Mouse (Mus musculus) ES-Bruce4 (cell line): ENCODE data around the gene Zfp354c. TPM values are rescaled to one million over a fixed set of nuclear protein-coding genes. Genes with fewer than 3 reads are reported as not detected.

Experiments used
- H3K27ac ChIP-seq: 2 replicates; pipeline ENCODE4 v1.5.1; 2012; ENCODE audit warnings: low read length, inconsistent platforms; ENCODE audit not compliant: insufficient read depth
- H3K27me3 ChIP-seq: 2 replicates; pipeline ENCODE4 v1.6.1; 2012; ENCODE audit warnings: mild to moderate bottlenecking, low read length, inconsistent platforms; ENCODE audit not compliant: control insufficient read depth, poor library complexity, insufficient read depth, severe bottlenecking
- H3K36me3 ChIP-seq: 2 replicates; pipeline ENCODE4 v1.6.1; 2012; ENCODE audit warnings: inconsistent platforms, mild to moderate bottlenecking, low read length, moderate library complexity; ENCODE audit not compliant: control insufficient read depth, poor library complexity, insufficient read depth, severe bottlenecking
- H3K4me1 ChIP-seq: one replicate; pipeline ENCODE4 v1.8.1; 2011; ENCODE audit warnings: low read length; ENCODE audit not compliant: control insufficient read depth, insufficient read depth
- H3K4me3 ChIP-seq: 2 replicates; pipeline ENCODE4 v1.5.1; 2011; ENCODE audit warnings: low read depth, mild to moderate bottlenecking, low read length
- H3K9ac ChIP-seq: 2 replicates; pipeline ENCODE4 v1.6.1; 2012; ENCODE audit warnings: low read depth, mild to moderate bottlenecking, inconsistent platforms; ENCODE audit not compliant: poor library complexity, severe bottlenecking
- H3K9me3 ChIP-seq: replicated peaks from 2 replicates; pipeline ENCODE4 v1.6.1; 2012; ENCODE audit warnings: mild to moderate bottlenecking, low read length, inconsistent platforms; ENCODE audit not compliant: control insufficient read depth, poor library complexity, insufficient read depth, severe bottlenecking
- CTCF ChIP-seq: IDR thresholded peaks from one replicate; pipeline ENCODE4 v1.8.1; 2011; ENCODE audit warnings: low read depth, low read length
- EP300 ChIP-seq: IDR thresholded peaks from 2 replicates; pipeline ENCODE4 v1.6.1; 2011; ENCODE audit warnings: low read depth, low read length; ENCODE audit not compliant: insufficient read depth
- POLR2A ChIP-seq: IDR thresholded peaks from one replicate; pipeline ENCODE4 v1.8.1; 2011; ENCODE audit warnings: low read length; ENCODE audit not compliant: insufficient read depth
- polyA plus RNA-seq: library from polyadenylated mRNA; stranded (reverse); fragments of >200 nt; gene quantifications from 2 replicates; pipeline ENCODE4 v1.2.4, GENCODE M21; 2011; ENCODE audit warnings: low read depth; ENCODE audit not compliant: missing spikeins, insufficient read depth, insufficient read length

Zfp354c gene
- polyA plus RNA-seq, 1 experiment = 13.8 TPM

DNA sequence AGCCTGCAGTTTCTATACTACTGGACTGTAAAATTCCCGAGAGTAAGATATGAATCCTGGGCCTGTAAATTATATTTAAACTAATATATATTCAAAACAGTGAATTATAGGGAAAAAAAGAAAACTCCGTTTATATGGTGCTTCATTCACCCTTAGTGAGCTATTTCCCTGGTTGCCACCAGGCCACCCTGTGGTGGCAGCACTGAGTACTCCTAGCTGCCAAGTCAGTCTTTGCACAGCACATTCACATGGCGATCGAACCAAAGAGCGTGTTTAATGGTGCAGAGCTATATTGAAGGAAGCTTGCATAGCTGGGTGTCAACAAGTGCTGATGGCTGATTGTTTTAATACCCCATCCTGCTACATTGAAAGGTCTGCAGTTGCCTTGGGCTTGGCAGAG is 19.5 kb upstream of the Zfp354c start:
- no peak overlapping the region for H3K27ac ChIP-seq

DNA sequence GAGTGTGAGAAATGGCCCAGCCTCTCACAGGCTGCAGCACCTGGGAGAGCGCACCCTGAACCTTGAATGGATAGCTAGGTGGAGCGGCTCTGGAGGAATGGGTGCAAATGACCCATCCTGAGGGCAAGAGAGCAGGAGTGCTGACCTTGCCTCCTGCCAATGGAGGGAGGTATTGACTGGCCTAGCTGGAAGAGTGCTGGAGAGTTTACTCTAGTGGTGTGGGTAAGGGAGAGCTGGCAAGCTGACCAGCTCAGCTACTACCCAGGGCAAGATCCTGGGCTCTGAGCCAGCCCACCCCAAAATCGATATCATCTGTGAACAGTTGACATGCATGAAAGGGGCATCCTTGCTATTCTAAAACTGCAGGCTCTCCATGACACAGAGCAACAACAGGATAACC is 18.4 kb upstream of the Zfp354c start:
- no peak overlapping the region for H3K27ac ChIP-seq
- no peaks in the 10 kb centered on the region for H3K9me3 ChIP-seq
- no peak overlapping the region for H3K9ac ChIP-seq
- no peaks in the 10 kb centered on the region for H3K36me3 ChIP-seq
- 0 out of 2 replicates have a peak, but pooled peaks cover under 1% of the 10 kb centered on the region for H3K27me3 ChIP-seq
- no peak for TF ChIP-seq CTCF
- TF ChIP-seq POLR2A = no peak
- TF ChIP-seq EP300 = no peak
- H3K4me1 ChIP-seq = no peaks in the 10 kb centered on the region
- no peak overlapping the region for H3K4me3 ChIP-seq

More for the DNA sequence above, 19.5 kb upstream of the Zfp354c start:
- Histone ChIP-seq H3K9ac (no peak overlapping the region), H3K27me3 (peaks cover 8% of the 10 kb centered on the region), H3K36me3 (no peaks in the 10 kb centered on the region), H3K9me3 (no peaks in the 10 kb centered on the region), H3K4me3 (no peak overlapping the region), H3K4me1 (peaks cover 1% of the 10 kb centered on the region)
- TF ChIP-seq CTCF = peak; percentile 53
- TF ChIP-seq POLR2A = no peak

DNA sequence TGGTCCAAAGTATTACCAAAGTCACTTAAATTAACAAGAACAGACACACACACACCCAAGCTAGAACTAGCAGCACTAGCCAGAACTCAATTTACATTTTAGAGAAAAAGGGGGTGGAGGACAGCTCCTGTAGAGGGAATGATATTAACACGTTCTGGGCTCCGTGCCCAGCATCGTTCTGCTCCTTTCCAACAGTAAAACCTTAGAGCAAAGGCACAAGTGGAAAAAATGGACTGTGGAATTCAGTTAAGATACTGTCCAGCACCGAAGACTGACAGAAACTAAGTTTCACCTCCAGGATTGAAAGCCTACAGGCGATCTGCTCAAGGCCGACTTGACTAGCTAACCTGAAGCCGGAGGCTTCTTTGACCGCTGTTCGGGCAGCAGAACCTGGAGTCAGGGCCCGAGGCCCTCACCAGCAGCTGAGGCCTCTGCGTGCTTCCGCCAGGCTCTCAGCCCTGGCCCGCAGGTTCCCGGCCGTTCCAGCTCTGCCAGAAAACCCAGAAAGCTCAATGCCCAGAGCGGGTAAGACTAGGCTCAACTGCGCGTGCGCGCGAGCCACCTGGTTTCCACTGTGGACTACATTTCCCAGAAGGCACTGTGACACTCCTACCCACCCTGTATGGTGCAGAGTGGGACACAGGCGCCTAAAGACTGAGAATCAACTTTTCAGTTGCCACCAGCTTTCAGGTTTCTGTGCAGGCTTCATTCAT is 13.7 kb upstream of the Zfp354c start, which contains the start of gene Zfp879:
Gene Zfp879, minus strand, starts transcription at position 530 of the 713 bp plus-strand sequence.
- Histone ChIP-seq H3K9me3 (no peaks in the 10 kb centered on the region), H3K4me3 (peak within 1 kb of the TSS; percentile 74), H3K27ac (no peak within 1 kb of the TSS), H3K36me3 (no peaks in the 10 kb centered on the region), H3K9ac (peak within 1 kb of the TSS; percentile 64), H3K27me3 (no peaks in the 10 kb centered on the region), H3K4me1 (no peaks in the 10 kb centered on the region)
- no peak for TF ChIP-seq POLR2A
- TF ChIP-seq CTCF = no peak
- TF ChIP-seq EP300 = no peak

DNA sequence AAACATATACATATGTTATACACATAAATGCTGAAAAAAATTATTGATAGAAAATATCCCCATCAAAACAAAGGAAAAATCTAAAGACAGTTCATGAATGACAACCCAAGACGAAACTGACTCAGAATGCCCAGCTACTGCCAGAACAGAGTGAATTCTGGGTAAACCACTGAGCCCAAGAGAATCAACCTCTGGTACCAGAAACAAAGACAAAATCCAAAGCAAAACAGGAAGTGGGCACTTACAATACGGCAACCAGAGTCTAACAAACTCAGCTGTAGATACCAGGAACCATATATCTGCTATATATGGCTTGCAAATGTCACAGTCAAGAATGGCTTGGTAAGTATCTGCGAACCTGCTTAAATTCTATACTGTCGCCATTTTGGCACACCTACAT is 8.2 kb upstream of the Zfp354c start:
- Histone ChIP-seq H3K9ac (no peak overlapping the region), H3K36me3 (no peaks in the 10 kb centered on the region), H3K4me3 (no peak overlapping the region), H3K9me3 (no peaks in the 10 kb centered on the region), H3K4me1 (no peaks in the 10 kb centered on the region), H3K27ac (no peak overlapping the region), H3K27me3 (no peaks in the 10 kb centered on the region)
- TF ChIP-seq POLR2A (no peak), EP300 (no peak), CTCF (no peak)

DNA sequence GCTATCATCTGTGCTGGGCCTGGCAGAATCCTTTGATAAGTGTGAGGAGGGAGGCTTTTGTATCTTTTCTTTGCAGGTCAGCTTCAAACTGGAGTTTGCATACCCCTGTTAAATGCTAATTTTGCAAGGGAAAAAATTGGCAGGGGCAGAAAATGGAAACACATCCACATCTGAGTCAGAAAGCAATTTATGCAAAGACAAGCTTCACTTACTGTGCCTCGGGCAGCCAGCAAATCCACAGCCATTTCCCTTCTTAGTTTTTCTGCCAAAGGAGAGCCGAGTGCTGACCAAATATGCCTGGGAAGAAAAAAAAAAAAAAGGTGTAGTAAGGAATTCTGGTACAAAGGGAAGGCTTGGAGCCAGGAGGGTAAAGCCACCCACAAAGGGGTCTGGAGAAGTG is 1.3 kb downstream of the Zfp354c start:
- no peaks in the 10 kb centered on the region for H3K9me3 ChIP-seq
- no peak overlapping the region for H3K4me3 ChIP-seq
- H3K4me1 ChIP-seq = no peaks in the 10 kb centered on the region
- H3K9ac ChIP-seq = peak overlapping the region; percentile 80; the same call in 1 of the 2 replicates
- no peak for TF ChIP-seq EP300
- TF ChIP-seq POLR2A = no peak
- no peak for TF ChIP-seq CTCF
- H3K36me3 ChIP-seq = peaks cover 10% of the 10 kb centered on the region
- no peaks in the 10 kb centered on the region for H3K27me3 ChIP-seq
- H3K27ac ChIP-seq = no peak overlapping the region

DNA sequence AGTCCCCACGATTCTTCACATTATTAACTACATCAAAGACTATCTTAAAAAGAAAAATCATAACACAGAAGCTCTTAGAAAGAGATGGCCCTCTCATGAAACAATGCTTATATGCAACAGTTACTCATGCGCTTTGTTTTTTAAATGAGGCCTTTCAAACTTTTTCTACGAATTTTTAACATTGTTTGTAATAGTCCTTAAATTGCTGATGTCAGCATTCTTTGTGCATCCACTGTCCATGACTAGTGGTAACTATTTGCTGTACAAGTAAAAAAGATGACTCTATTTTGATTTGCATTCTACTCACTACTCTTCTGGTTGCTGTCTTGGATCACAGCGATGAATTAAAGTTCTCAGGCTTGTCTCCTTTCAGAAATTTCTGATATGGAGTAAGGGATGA is 13.3 kb downstream of the Zfp354c start:
- TF ChIP-seq EP300 (no peak), CTCF (no peak), POLR2A (no peak)
- peaks cover 18% of the 10 kb centered on the region for H3K36me3 ChIP-seq
- no peak overlapping the region for H3K4me3 ChIP-seq
- H3K9me3 ChIP-seq = peaks cover 8% of the 10 kb centered on the region
- no peak overlapping the region for H3K27ac ChIP-seq
- H3K27me3 ChIP-seq = no peaks in the 10 kb centered on the region
- no peak overlapping the region for H3K9ac ChIP-seq
- H3K4me1 ChIP-seq = no peaks in the 10 kb centered on the region
